Mouse (Mus musculus) ZHBTc4 (cell line): ENCODE measurements around the gene Plagl2.

Source experiments
- DNase-seq: peaks from one replicate; pipeline ENCODE4 v3.0.0-alpha.2; 2011; ENCODE audit warnings: low read depth, low spot score

Gene Plagl2

GRCm38 (mm10) chr2:153239021-153239859 lies 2.0 kb downstream of the Plagl2 start:
- no peak for DNase-seq

GRCm38 (mm10) chr2:153238406-153238805 lies 2.8 kb downstream of the Plagl2 start:
- DNase-seq = no peak

GRCm38 (mm10) chr2:153237891-153238290 lies 3.3 kb downstream of the Plagl2 start:
- no peak for DNase-seq

GRCm38 (mm10) chr2:153237193-153237592 lies 4.0 kb downstream of the Plagl2 start:
- DNase-seq = no peak

GRCm38 (mm10) chr2:153228523-153228922 lies 12.7 kb downstream of the Plagl2 start:
- no peak for DNase-seq

GRCm38 (mm10) chr2:153227959-153228358 lies 13.3 kb downstream of the Plagl2 start:
- no peak for DNase-seq

GRCm38 (mm10) chr2:153225595-153225953 lies 15.7 kb downstream of the Plagl2 start:
- DNase-seq = no peak

- peak; percentile 76 for DNase-seq
Observed at GRCm38 (mm10) chr2:153224946-153225594, 16.2 kb downstream of the Plagl2 start, which contains the start of gene Tspyl3. Gene Tspyl3 (minus strand): TSS chr2:153225441.

GRCm38 (mm10) chr2:153222566-153222965 lies 18.7 kb downstream of the Plagl2 start:
- no peak for DNase-seq

- DNase-seq = no peak
Observed at GRCm38 (mm10) chr2:153222130-153222529, 19.1 kb downstream of the Plagl2 start.

- DNase-seq = no peak
Observed at GRCm38 (mm10) chr2:153221620-153222019, 19.6 kb downstream of the Plagl2 start.

- no peak for DNase-seq
Observed at GRCm38 (mm10) chr2:153218516-153218915, 22.7 kb downstream of the Plagl2 start.

GRCm38 (mm10) chr2:153217826-153218340 lies 23.3 kb downstream of the Plagl2 start:
- DNase-seq = no peak

- DNase-seq = peak; percentile 21
Observed at GRCm38 (mm10) chr2:153215421-153215820, 25.8 kb downstream of the Plagl2 start.

GRCm38 (mm10) chr2:153214771-153215259 lies 26.4 kb downstream of the Plagl2 start:
- no peak for DNase-seq

- no peak for DNase-seq
Observed at GRCm38 (mm10) chr2:153213351-153213750, 27.9 kb downstream of the Plagl2 start.

- DNase-seq = no peak
Observed at GRCm38 (mm10) chr2:153211451-153211850, 29.8 kb downstream of the Plagl2 start.

GRCm38 (mm10) chr2:153209286-153209685 lies 31.9 kb downstream of the Plagl2 start:
- no peak for DNase-seq

- DNase-seq = no peak
Observed at GRCm38 (mm10) chr2:153208149-153208548, 33.1 kb downstream of the Plagl2 start.

- no peak for DNase-seq
Observed at GRCm38 (mm10) chr2:153202766-153203165, 38.5 kb downstream of the Plagl2 start.

GRCm38 (mm10) chr2:153199114-153199513 lies 42.1 kb downstream of the Plagl2 start:
- DNase-seq = no peak

- DNase-seq = no peak
Observed at GRCm38 (mm10) chr2:153198485-153198884, 42.7 kb downstream of the Plagl2 start.

- DNase-seq = no peak
Observed at GRCm38 (mm10) chr2:153194255-153194654, 47.0 kb downstream of the Plagl2 start.
